Mouse (Mus musculus) layer of hippocampus, adult 9-10 months (tissue): ENCODE measurements around the gene Gstm7.
"Not testable (repeated sequence)": the region's sequence is repeated elsewhere in the genome, so short reads cannot be mapped to it uniquely, and the experiment has no call there.

Experiments used
- DNase-seq: peaks from one replicate; pipeline ENCODE4 v3.0.0; 2022; ENCODE audit warnings: low spot score

Gstm7 gene

GRCm38 (mm10) chr3:107931670-107932069 is at the start of gene Gstm7:
Gene Gstm7, minus strand, starts transcription at chr3:107931817.
- DNase-seq: peak; percentile 95

DNA sequence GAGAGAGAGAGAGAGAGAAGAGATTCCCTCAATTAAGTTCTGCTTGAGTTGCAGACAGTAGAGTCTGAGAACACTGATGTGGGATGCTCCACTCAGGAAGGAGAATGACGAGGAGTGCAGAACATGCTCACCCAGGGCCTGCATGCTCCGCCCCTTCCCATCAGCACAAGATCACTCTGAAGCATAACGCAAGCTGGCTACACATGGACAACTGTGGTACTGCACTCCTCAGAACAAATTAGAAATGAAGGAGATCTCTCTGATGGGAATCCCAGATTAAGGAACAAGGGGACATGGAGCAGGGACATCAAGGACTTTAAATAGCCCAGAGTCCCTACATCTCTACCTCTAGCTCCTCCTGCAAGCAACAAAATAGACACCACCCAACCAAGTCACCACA is 49.6 kb upstream of the Gstm7 start:
- no peak for DNase-seq

- DNase-seq: no peak
These were observed 46.1 kb upstream of the Gstm7 start for GRCm38 (mm10) chr3:107977691-107978090.

- no peak for DNase-seq
These were observed 42.6 kb upstream of the Gstm7 start for GRCm38 (mm10) chr3:107974237-107974636.

- DNase-seq: no peak
These were observed 40.5 kb upstream of the Gstm7 start for GRCm38 (mm10) chr3:107972070-107972469.

- DNase-seq: not testable (repeated sequence)
These were observed 39.5 kb upstream of the Gstm7 start for GRCm38 (mm10) chr3:107971101-107971500.

- DNase-seq: no peak
These were observed 37.2 kb upstream of the Gstm7 start, which contains the start of gene Gstm3 for GRCm38 (mm10) chr3:107968724-107969395. Gene Gstm3, minus strand, starts transcription at chr3:107969283.

GRCm38 (mm10) chr3:107966631-107967030 is 35.0 kb upstream of the Gstm7 start:
- DNase-seq: no peak

DNA sequence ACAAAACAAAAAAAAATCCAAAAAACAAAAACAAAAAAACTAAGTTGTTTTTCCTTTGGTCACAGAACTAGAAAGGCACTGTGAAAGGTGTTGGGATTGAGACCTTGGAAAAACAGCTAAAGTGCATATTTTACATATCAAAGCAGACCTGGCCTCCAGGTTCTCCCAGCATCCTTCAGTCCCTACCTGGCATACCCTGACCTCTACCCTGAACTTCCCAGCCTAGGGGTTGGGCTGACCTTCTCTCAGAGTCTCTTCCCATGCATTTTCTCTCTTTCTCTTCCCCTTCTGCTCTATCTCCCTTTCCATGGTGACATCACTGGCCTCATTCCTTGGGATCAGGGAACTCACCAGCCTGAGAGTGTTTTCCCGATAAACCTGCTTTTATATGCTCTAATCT is 34.0 kb upstream of the Gstm7 start:
- no peak for DNase-seq

GRCm38 (mm10) chr3:107964656-107965308 is 33.2 kb upstream of the Gstm7 start:
- no peak for DNase-seq

GRCm38 (mm10) chr3:107964026-107964425 is 32.4 kb upstream of the Gstm7 start:
- DNase-seq: no peak

GRCm38 (mm10) chr3:107955260-107955659 is 23.6 kb upstream of the Gstm7 start:
- not testable (repeated sequence) for DNase-seq

DNA sequence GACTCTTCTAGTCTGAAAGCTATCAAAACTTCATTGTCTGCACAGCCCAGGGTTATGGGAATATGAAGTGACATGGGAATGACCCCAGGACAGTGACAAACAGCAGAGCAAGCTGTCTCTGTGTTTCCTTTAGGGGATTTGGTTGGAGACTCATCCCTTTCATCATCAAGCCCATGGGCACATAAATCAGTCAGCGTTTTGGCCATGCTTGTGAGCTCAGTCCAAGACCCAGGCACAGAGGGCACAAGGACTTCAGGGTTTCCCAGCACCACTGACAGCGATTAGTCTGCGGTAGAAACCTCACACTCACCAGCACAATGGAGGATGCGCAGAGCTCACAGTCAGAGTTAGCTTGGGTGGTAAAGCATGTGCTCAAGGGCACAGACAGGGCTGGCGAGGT is 22.3 kb upstream of the Gstm7 start:
- no peak for DNase-seq

- DNase-seq: peak; percentile 55
These were observed 21.7 kb upstream of the Gstm7 start for GRCm38 (mm10) chr3:107953328-107953755.

DNA sequence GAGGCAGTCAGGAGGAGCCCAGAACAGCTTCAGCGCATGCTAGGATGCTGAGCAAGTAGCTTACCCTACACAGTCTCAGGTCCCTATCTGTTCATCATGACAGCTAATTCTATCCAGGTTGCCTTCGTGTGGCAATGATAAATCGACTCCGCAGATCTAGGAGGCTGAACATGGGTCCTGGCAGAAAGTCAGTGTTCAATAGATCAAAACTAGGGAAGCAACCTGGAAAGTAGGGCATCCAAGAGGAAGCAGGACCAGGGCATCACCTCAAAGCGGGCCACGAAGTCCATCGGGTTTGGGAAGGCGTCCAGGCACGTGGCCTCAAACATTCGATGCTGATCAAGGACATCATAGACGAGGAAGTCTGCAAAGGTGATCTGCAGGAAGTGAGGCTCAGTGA is 18.9 kb upstream of the Gstm7 start:
- no peak for DNase-seq

DNA sequence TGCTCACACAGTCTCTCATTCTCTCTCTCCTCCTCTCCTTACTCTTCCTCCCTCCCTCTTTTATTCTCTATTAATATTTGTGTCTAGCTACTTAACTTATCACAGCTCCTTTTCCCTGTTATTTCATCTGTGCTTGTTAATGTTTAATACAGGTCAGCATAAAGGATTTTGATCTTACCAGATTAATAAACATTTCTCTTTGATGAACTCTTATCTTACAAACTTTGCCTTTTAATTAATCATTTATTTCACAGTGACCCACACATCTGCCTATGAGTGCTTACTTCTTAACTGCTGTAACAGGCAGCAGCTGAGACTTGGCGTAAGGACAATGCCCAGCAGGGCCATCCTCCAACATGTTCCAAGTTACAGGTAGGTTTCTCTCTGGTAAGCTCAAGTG is 17.8 kb upstream of the Gstm7 start:
- not testable (repeated sequence) for DNase-seq

- DNase-seq: no peak
These were observed 14.1 kb upstream of the Gstm7 start for GRCm38 (mm10) chr3:107945729-107946128.

- DNase-seq: no peak
These were observed 11.8 kb upstream of the Gstm7 start, which contains the start of gene Gstm6 for GRCm38 (mm10) chr3:107943239-107943990. Gene Gstm6, minus strand, starts transcription at chr3:107943749.

- DNase-seq: no peak
These were observed 9.6 kb upstream of the Gstm7 start for GRCm38 (mm10) chr3:107941261-107941660.

GRCm38 (mm10) chr3:107940524-107940923 is 8.9 kb upstream of the Gstm7 start:
- DNase-seq: no peak

DNA sequence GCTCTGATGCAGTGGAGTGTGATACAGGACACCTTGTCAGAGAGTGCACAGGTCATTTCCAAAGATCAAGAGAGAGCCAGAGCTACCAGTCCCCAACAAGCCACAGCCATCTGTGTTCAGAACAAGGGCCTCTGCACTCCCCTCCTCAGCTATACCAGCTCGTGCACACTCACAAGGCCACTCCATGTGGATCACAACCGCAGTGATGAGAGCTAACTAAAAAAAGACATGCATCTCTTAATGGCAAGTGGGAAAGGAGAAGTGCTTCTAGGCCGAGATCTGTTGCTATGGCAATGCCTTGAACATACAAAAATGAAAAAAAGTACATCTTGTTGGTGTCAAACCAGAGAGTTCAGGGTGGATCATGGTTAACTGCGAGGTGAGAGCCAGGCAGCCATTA is 8.2 kb upstream of the Gstm7 start:
- DNase-seq: no peak

DNA sequence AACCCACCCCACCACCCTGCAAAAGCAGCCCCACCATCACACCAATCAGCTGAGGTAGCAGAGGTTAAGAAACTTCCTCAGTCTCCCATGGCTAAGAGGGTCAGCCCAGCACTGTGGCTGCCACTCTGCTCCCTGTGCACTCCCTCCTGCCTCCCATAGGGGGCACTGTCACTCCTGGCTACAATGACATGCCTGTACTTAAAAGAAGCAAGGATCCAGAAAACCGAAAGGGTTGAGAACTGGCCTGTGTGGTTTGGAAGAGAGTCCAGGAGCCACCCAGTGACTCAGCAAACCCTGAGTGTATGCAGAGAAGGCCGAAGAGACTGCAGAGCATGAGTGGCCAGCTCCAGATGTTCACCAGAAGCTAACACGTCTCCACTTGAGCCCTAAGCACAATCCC is 7.8 kb upstream of the Gstm7 start:
- DNase-seq: no peak

DNA sequence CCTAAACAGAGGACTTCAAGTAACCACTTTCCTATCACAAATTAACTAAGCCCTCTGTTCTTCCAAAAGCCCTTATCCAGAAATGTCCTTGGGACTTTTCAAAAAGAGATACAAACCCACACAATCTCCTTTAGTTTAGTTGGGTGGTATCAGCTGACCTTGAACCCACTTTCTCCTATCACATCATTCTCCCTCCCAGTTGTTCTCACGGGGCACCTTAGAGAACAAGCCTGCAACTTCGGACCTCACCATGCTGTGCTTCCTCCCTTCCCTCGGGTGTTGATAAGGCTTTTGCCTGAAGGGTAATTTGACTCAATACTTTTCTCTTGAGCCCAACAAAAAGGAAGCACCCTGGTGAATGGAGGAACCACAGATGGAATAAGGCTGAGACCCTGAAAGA is 4.3 kb upstream of the Gstm7 start:
- DNase-seq: no peak
